Mouse (Mus musculus) heart, adult 2 months (tissue): Measurements from ENCODE around the gene Lgr5.

ENCODE experiments used
- CTCF ChIP-seq: fragments of 200-600 bp; IDR thresholded peaks from 2 replicates; pipeline ENCODE4 v1.8.1; 2022; ENCODE audit warnings: antibody characterized with exemption, mild to moderate bottlenecking, moderate library complexity
- EP300 ChIP-seq: fragments of 200-500 bp; IDR thresholded peaks from 2 replicates; pipeline ENCODE4 v1.6.1; 2011; ENCODE audit warnings: low read depth, low read length, control low read depth; ENCODE audit not compliant: insufficient read depth
- POLR2A ChIP-seq: fragments of 200-500 bp; IDR thresholded peaks from 2 replicates; pipeline ENCODE4 v1.6.1; 2011; ENCODE audit warnings: mild to moderate bottlenecking, low read depth, low read length, control low read depth; ENCODE audit not compliant: insufficient read depth

DNA sequence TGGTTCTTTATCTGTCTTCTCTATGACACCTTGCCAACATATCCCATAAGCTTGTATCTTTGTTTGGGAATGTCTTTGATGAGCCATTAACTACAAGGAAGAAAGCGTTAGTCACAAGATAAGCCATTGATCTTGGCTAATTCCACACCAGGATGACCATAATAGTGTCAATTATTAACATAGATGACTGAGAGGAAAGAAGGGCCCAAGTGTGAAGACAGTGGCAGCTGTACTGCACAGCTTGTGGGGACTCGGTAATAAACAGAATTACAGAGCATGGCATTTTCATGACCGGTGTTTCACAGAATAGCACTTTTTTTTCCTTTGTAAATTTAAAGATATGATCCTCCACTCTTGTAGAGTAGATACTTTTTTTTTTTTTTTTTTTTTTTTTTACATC lies 102.9 kb downstream of the Lgr5 start:
- TF ChIP-seq CTCF (no peak), EP300 (no peak), POLR2A (no peak)
